Mouse (Mus musculus) midbrain, embryonic 14.5 days (tissue): ENCODE data around the gene Clca3a2. TPM values are rescaled to one million over a fixed set of nuclear protein-coding genes. Genes with fewer than 3 reads are reported as not detected.
"Not testable (repeated sequence)": the region's sequence is repeated elsewhere in the genome, so short reads cannot be mapped to it uniquely, and the experiment has no call there.

Experiments used
- ATAC-seq: fragments of 200-750 bp; cut with Nextera tagmentation; 2 replicates; pipeline ENCODE4 v1.8.0; 2017; ENCODE audit warnings: moderate number of reproducible peaks, moderate library complexity; ENCODE audit not compliant: low FRiP score, low TSS enrichment
- DNase-seq: peaks from one replicate; pipeline ENCODE4 v3.0.0-alpha.2; 2015
- H3K27ac ChIP-seq: fragments of 300-500 bp; sonication (generic); replicated peaks from 2 replicates; pipeline ENCODE4 v1.5.1; 2014; ENCODE audit warnings: mild to moderate bottlenecking, low read depth, low read length, moderate library complexity
- H3K27me3 ChIP-seq: fragments of 300-500 bp; sonication (generic); 2 replicates; pipeline ENCODE4 v1.6.1; 2014; ENCODE audit warnings: low read length, control low read depth, mixed read lengths; ENCODE audit not compliant: control insufficient read depth, insufficient read depth
- H3K36me3 ChIP-seq: fragments of 300-500 bp; sonication (generic); 2 replicates; pipeline ENCODE4 v1.6.1; 2014; ENCODE audit warnings: low read length, control low read depth; ENCODE audit not compliant: control insufficient read depth, insufficient read depth
- H3K4me1 ChIP-seq: fragments of 300-500 bp; sonication (generic); 2 replicates; pipeline ENCODE4 v1.6.1; 2014; ENCODE audit warnings: mild to moderate bottlenecking, antibody characterized with exemption, low read length, control low read depth; ENCODE audit not compliant: control insufficient read depth, insufficient read depth
- H3K4me2 ChIP-seq: fragments of 300-500 bp; sonication (generic); 2 replicates; pipeline ENCODE4 v1.6.1; 2014; ENCODE audit warnings: mild to moderate bottlenecking, low read length, moderate library complexity
- H3K4me3 ChIP-seq: fragments of 300-500 bp; sonication (generic); replicated peaks from 2 replicates; pipeline ENCODE4 v1.5.1; 2014; ENCODE audit warnings: low read depth, low read length
- H3K9ac ChIP-seq: fragments of 300-500 bp; sonication (generic); replicated peaks from 2 replicates; pipeline ENCODE4 v1.6.1; 2014; ENCODE audit warnings: mild to moderate bottlenecking, low read length, moderate library complexity
- H3K9me3 ChIP-seq: fragments of 300-500 bp; sonication (generic); 2 replicates; pipeline ENCODE4 v1.6.1; 2016; ENCODE audit warnings: low read length, control low read depth, mixed read lengths; ENCODE audit not compliant: control insufficient read depth
- WGBS: fragments of 180-500 bp; shearing (Covaris S2); extraction: QIAGEN DNeasy Blood & Tissue Kit; methylation state at CpG from one replicate; pipeline ENCODE4 v1.1.7; 2014; 5-methylcytosine and 5-hydroxymethylcytosine counted together
- polyA plus RNA-seq: library from polyadenylated mRNA; unstranded; fragments of >200 nt; fragmentation: Nextera tagmentation; extraction: Ambion mirVana; gene quantifications from 2 replicates; pipeline ENCODE4 v1.2.1, GENCODE M21; 2014

The Clca3a2 gene
- polyA plus RNA-seq, 1 experiment from 2014 or later = not detected

DNA sequence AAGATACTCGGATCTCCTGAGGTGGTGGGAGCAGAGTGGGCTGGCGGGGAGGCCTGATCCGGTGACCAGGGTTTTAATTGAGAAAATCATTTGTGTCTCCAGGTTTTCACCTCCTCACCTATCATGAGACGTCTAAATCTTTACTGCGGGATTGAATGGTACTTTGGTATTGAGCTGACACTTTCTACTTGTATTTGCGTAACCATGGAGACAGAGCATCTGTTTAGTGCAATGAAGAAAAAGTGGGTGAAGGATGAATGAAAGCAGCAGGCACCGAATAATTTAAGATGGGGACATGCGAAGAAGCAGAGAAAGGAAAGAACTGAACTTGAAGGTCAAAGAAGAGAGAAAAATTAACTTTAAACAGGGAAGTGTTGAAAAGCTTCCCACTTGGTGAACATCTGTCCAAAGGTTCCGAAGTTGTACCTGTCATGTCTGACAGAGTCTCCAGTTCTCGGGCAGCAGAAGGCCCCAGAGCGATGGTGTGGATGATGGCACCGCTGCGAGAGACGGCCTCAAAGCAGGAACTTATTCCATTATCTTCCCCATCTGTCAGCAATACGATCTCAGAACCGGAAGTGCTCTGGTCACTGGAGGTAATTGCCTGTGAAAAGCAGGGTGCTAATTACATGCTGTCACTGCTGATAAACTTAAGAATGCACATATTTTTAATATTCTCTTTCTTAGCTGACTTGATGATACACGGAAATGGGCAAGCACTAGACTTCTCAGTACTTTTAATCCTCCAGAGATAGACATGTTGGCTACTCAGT lies 11.0 kb downstream of the Clca3a2 start:
- not testable (repeated sequence) for H3K27me3 ChIP-seq, H3K9me3 ChIP-seq, H3K4me2 ChIP-seq, H3K9ac ChIP-seq, H3K27ac ChIP-seq, H3K36me3 ChIP-seq, H3K4me1 ChIP-seq, DNase-seq, H3K4me3 ChIP-seq
- 61% methylated on average over 14 of the region's 17 CpGs for WGBS
- peak; percentile 24 for ATAC-seq

DNA sequence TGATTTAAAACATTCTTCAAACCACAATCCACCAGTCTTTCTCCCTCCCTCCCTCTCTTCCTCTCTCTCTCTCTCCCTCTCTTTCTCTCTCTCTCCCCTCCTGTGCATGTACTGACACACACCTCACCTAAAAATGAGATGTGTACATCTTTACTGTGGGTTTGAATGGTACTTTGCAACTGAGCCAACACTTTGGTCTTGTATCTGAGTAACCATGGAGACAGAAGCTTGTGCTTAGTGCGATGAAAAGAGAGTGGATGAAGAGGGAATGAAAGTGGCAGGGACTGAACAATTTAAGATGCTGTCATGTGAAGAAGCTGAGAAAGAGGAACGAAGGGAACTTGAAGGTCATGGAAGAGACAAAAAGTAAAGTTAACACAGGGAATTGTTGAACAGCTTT lies 12.7 kb downstream of the Clca3a2 start:
- not testable (repeated sequence) for H3K4me2 ChIP-seq, H3K9ac ChIP-seq, H3K4me1 ChIP-seq, ATAC-seq, H3K27ac ChIP-seq, H3K36me3 ChIP-seq, H3K27me3 ChIP-seq, H3K9me3 ChIP-seq, H3K4me3 ChIP-seq, DNase-seq
- WGBS = 28% methylated on average over 2 of the region's 2 CpGs

DNA sequence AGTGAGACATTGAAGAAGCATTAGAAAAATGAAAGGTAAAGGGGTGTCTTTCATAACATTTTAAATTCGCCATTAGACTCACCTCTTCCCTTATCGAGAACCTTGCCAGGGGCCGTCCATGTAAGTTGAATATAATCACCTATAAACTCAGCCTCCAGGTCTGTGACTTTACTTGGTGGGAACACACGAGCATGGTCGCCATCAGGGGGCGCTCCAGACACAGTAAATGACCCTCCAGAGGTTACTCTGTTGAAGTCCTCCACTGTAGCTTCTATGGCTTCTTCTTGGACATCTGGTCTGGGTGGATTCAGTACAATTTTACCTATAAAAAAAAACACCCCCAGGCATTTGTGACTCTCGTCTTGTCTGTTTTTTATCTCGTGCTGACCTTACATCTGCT lies 17.4 kb downstream of the Clca3a2 start:
- Histone ChIP-seq H3K4me2 (no peak overlapping the region), H3K36me3 (no peaks in the 10 kb centered on the region), H3K9ac (no peak overlapping the region), H3K27ac (no peak overlapping the region), H3K27me3 (no peaks in the 10 kb centered on the region), H3K4me1 (no peaks in the 10 kb centered on the region), H3K4me3 (no peak overlapping the region), H3K9me3 (no peaks in the 10 kb centered on the region)
- DNase-seq = peak; percentile 48
- ATAC-seq = no peak
- 37% methylated on average over 8 of the region's 8 CpGs for WGBS

DNA sequence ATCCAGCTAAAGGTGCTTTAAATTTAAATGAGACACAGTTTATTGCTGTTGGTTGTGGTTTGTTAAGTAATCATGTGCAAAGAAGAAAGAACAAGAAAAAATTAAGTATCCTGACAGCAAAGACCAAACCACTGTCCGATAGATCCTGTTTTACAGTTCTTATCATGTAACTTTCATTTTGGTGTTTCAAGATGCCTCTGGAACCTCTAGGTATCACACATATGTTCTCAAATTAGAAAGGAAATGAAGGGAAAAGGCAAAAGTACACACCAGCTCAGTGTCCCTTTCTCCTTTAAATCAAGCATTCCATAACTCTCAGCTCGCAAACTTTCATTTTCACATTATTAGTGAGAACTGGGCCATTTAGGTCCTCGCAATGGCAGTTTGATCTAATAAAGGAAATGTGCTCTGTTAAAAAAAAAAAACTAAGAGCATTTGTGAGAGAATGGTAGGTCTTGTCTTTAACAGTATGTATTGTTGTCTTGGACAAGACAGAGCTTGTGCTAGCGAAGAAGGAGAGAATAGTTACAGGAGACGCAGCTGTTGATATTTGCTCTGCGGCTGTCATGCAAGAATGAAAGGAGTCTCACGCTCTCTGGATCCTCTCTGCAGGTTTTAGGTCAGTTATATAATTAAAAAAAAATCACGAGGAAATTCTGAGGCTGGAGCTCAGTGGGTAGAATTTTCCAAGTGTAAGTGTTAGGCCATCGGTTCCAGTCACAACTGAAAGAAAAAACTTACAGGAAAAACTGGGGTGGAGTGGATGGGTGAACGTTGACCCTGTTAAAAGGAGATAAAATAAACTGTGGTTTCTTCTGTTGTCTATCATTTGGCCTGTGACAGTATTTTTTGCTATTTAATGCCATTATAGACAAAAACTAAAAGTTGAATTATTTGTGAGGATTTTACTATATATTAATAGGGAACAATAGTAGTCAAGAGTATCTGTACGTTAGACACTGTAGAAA lies 33.8 kb downstream of the Clca3a2 start:
- H3K4me3 ChIP-seq = no peak overlapping the region
- no peak for DNase-seq
- no peaks in the 10 kb centered on the region for H3K9me3 ChIP-seq
- H3K9ac ChIP-seq = no peak overlapping the region
- no peak for ATAC-seq
- H3K4me1 ChIP-seq = no peaks in the 10 kb centered on the region
- H3K27ac ChIP-seq = no peak overlapping the region
- no peaks in the 10 kb centered on the region for H3K27me3 ChIP-seq
- no peaks in the 10 kb centered on the region for H3K36me3 ChIP-seq
- H3K4me2 ChIP-seq = no peak overlapping the region
- WGBS = 86% methylated on average over 11 of the region's 11 CpGs

DNA sequence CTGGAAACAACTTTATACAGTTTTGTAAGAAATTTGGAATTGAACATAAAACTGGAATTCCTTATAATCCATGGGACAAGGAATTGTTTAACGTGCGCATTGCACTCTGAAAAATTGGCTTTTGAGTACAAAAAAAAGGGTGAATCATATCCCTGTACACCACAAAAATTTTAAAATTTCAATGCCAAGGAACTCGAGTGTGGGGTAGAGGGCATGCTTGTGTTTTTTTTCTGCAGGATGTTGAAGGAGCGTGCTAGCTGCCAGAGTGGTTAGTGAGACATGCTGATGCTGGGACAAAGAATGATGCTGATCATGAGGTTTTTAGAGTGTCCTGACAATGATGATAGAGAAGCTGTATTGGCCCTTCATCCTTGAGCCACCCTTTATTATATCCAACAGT lies 54.1 kb downstream of the Clca3a2 start:
- no peaks in the 10 kb centered on the region for H3K27me3 ChIP-seq
- no peaks in the 10 kb centered on the region for H3K4me1 ChIP-seq
- ATAC-seq (no peak), DNase-seq (no peak)
- H3K27ac ChIP-seq = no peak overlapping the region
- no peak overlapping the region for H3K4me3 ChIP-seq
- no peak overlapping the region for H3K4me2 ChIP-seq
- H3K36me3 ChIP-seq = no peaks in the 10 kb centered on the region
- WGBS = 91% methylated on average over 4 of the region's 4 CpGs
- no peaks in the 10 kb centered on the region for H3K9me3 ChIP-seq
- no peak overlapping the region for H3K9ac ChIP-seq

DNA sequence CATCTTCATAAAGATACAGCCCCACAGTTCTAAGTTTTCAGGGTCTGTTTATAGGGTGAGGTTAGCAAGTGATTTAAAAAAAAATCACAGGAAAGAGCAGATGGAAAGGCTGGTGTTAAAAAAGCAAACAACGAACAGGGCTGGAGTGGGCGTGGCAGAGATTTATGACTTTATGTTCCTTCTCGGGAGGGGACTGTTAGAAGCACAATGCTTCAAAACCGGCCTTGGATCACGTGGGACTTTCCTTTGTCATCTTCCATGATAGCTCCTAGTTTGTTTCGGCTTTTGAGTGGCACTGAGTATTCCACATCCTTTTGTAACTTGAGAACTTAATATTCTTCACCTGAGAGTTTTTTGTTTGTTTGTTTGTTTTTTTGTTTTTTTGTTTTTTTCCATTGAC lies 57.8 kb downstream of the Clca3a2 start:
- Histone ChIP-seq H3K9me3 (no peaks in the 10 kb centered on the region), H3K36me3 (no peaks in the 10 kb centered on the region), H3K27ac (no peak overlapping the region), H3K4me3 (no peak overlapping the region), H3K4me2 (no peak overlapping the region), H3K27me3 (no peaks in the 10 kb centered on the region), H3K9ac (no peak overlapping the region), H3K4me1 (no peaks in the 10 kb centered on the region)
- 81% methylated on average over 6 of the region's 6 CpGs for WGBS
- ATAC-seq = no peak
- no peak for DNase-seq

DNA sequence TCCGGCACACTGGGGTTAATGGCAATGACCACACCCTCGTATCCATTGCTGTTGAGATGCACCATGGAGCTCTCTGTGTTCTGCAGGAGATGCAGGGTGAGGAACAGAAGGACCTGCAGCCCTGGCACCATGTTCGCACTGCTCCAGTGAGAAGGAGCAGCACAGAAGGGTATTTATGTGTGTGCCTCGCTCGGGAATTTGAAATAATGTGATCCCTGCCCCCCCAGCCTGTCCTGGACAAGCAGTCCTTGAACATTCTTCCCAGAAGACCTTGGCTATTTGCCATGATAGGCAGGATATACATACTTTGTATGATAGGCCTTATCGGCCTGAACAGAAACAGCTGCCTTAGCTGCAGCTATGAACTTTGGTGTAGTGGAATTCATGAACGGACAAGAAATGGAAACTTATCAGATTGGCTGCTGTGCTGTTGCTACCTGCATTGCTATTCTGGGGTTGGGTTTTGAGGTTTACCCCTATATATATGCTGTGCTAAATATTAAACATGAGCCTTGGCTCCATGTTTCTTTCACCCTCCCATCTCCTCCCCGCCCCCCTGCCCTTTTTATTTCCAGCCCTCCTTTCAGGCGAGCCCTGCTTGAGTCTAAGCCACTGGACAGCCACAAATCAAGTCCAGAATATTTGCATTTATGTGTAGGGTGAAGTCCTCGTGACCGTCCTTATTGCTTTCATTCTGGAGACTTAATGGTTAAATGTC lies 58.5 kb downstream of the Clca3a2 start, which contains the start of gene Clca3a1:
Gene Clca3a1, minus strand, starts transcription at position 386 of the 718 bp plus-strand sequence.
- WGBS = 84% methylated on average over 9 of the region's 11 CpGs
- DNase-seq (no peak), ATAC-seq (no peak)
- no peak within 1 kb of the TSS for H3K4me2 ChIP-seq
- H3K4me3 ChIP-seq = no peak within 1 kb of the TSS
- no peaks in the 10 kb centered on the region for H3K27me3 ChIP-seq
- H3K27ac ChIP-seq = no peak within 1 kb of the TSS
- no peak within 1 kb of the TSS for H3K9ac ChIP-seq
- no peaks in the 10 kb centered on the region for H3K4me1 ChIP-seq
- no peaks in the 10 kb centered on the region for H3K36me3 ChIP-seq
- no peaks in the 10 kb centered on the region for H3K9me3 ChIP-seq

DNA sequence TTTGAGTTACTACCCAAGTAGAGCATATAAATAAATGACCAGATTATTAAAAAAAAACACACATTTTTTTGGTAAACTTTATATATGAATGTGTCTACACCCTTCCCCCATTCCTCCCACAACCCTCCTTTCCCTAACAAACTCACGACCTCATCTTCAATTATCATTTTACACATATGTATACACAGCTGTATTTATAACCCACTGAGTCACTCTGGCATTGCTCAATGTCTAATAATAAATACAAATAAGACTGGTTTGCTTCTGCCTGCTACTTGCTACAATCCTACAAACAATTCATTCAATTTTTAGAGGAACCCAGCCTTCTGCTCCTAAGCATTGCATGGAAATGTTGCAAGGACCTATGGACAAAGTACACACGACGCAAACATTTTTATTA lies 59.6 kb downstream of the Clca3a2 start:
- Histone ChIP-seq H3K27ac (no peak overlapping the region), H3K9ac (no peak overlapping the region), H3K4me3 (no peak overlapping the region), H3K27me3 (no peaks in the 10 kb centered on the region), H3K4me1 (no peaks in the 10 kb centered on the region), H3K36me3 (no peaks in the 10 kb centered on the region), H3K4me2 (no peak overlapping the region), H3K9me3 (no peaks in the 10 kb centered on the region)
- no peak for ATAC-seq
- no peak for DNase-seq
- 87% methylated on average over 3 of the region's 3 CpGs for WGBS
